Mouse (Mus musculus): Measurements from ENCODE around the gene Rbks.

GRCm38 (mm10) chr5:31603766-31604165 lies 93.7 kb downstream of the Rbks start:
- no peak for TF ChIP-seq MAFK (IDR thresholded peaks at IDR 0.05; ENCODE audit: insufficient read depth, low read depth, low read length)
- TF ChIP-seq ZNF384 (IDR thresholded peaks at IDR 0.05; ENCODE audit: low read depth, low read length) = no peak
- no peak for TF ChIP-seq ZC3H11A (IDR thresholded peaks at IDR 0.05; ENCODE audit: borderline replicate concordance, low read depth, low read length)
- no peak for TF ChIP-seq CHD2 (IDR thresholded peaks at IDR 0.05; ENCODE audit: low read depth, low read length)
- TF ChIP-seq HCFC1 (IDR thresholded peaks at IDR 0.05; ENCODE audit: borderline replicate concordance, insufficient read depth, low read length) = no peak
